Mouse (Mus musculus) adrenal gland, adult 18-20 months (tissue): ENCODE results near the gene Mylk4. TPM values are rescaled to one million over a fixed set of nuclear protein-coding genes. Genes with fewer than 3 reads are reported as not detected.

Experiments
- total RNA-seq, 2 experiments: library from RNA; stranded (reverse); gene quantifications; 1 replicate in 1 of 2; 2 replicates in 1 of 2; pipeline ENCODE4 v1.2.3; 2021

Gene Mylk4
- total RNA-seq, 2 experiments from 2014 or later = 0.26 TPM; not detected in 1

Other genes with a start within 250 kb of the Mylk4 start
- 10 to 100 TPM; 28.0 to 54.6 TPM for gene Wrnip1, start 18.1 kb upstream of the Mylk4 start, total RNA-seq
- gene D930007J09Rik, start 18.9 kb upstream of the Mylk4 start, total RNA-seq = not detected
- gene Serpinb1a, start 67.2 kb upstream of the Mylk4 start, total RNA-seq = 100 to 1,000 TPM in 1 of 2 experiments, 1 to 10 TPM in 1; 4.3 to 134 TPM
- not detected for gene Serpinb1c, start 114.3 kb upstream of the Mylk4 start, total RNA-seq
- gene Serpinb6b, start 181.3 kb upstream of the Mylk4 start, total RNA-seq = 10 to 100 TPM in 1 of 2 experiments, 1 to 10 TPM in 1; 9.1 to 23.9 TPM
- 10 to 100 TPM; 18.6 to 19.3 TPM for gene Serpinb9, start 219.3 kb upstream of the Mylk4 start, total RNA-seq
- gene Serpinb9b, start 243.5 kb upstream of the Mylk4 start, total RNA-seq = under 1 TPM in 1 of 2 experiments, not detected in 1; 0.10 TPM